Mouse (Mus musculus) heart, embryonic 14.5 days (tissue): Measurements from ENCODE around the gene Gmps. TPM values are rescaled to one million over a fixed set of nuclear protein-coding genes. Genes with fewer than 3 reads are reported as not detected.

Experiments
- ATAC-seq: fragments of 200-750 bp; cut with Nextera tagmentation; 2 replicates; pipeline ENCODE4 v1.8.0; 2017; ENCODE audit warnings: low read depth, moderate TSS enrichment; ENCODE audit not compliant: insufficient number of reproducible peaks, insufficient read depth, low FRiP score
- H3K27ac ChIP-seq, 2 experiments: fragments of 200-500 bp in 1 of 2; fragments of 300-500 bp in 1 of 2; sonication (generic) in 1 of 2; replicated peaks in 1 of 2; 2 replicates each; pipeline ENCODE4 v1.5.1; 2012 to 2014; ENCODE audit warnings: low read depth in 2 of 2, low read length in 2 of 2, control low read depth in 1 of 2, mild to moderate bottlenecking in 1 of 2, mixed read lengths in 1 of 2; ENCODE audit not compliant: control insufficient read depth in 1 of 2, insufficient read depth in 1 of 2
- H3K27me3 ChIP-seq: fragments of 300-500 bp; sonication (generic); 2 replicates; pipeline ENCODE4 v1.6.1; 2014; ENCODE audit warnings: mild to moderate bottlenecking, low read length, control low read depth; ENCODE audit not compliant: control insufficient read depth, insufficient read depth
- H3K36me3 ChIP-seq: fragments of 300-500 bp; sonication (generic); 2 replicates; pipeline ENCODE4 v1.6.1; 2014; ENCODE audit warnings: mild to moderate bottlenecking, control low read depth, low read length, mixed read lengths; ENCODE audit not compliant: control insufficient read depth, insufficient read depth
- H3K4me1 ChIP-seq, 2 experiments: fragments of 200-500 bp in 1 of 2; fragments of 300-500 bp in 1 of 2; sonication (generic) in 1 of 2; 2 replicates each; pipeline ENCODE4 v1.6.1; 2012 to 2014; ENCODE audit warnings: low read length in 2 of 2, control low read depth in 1 of 2, mixed read lengths in 1 of 2; ENCODE audit not compliant: control insufficient read depth in 2 of 2, insufficient read depth in 2 of 2
- H3K4me2 ChIP-seq: fragments of 300-500 bp; sonication (generic); 2 replicates; pipeline ENCODE4 v1.6.1; 2014; ENCODE audit warnings: mild to moderate bottlenecking, low read length
- H3K4me3 ChIP-seq, 2 experiments: fragments of 200-500 bp in 1 of 2; fragments of 300-500 bp in 1 of 2; sonication (generic) in 1 of 2; 2 replicates each; pipeline ENCODE4 v1.5.1; 2012 to 2014; ENCODE audit warnings: low read length in 2 of 2, mild to moderate bottlenecking in 2 of 2, control low read depth in 1 of 2, low read depth in 1 of 2, moderate library complexity in 1 of 2; ENCODE audit not compliant: control insufficient read depth in 1 of 2, insufficient read depth in 1 of 2
- H3K9ac ChIP-seq: fragments of 300-500 bp; sonication (generic); 2 replicates; pipeline ENCODE4 v1.6.1; 2014; ENCODE audit warnings: mild to moderate bottlenecking, low read length
- H3K9me3 ChIP-seq: fragments of 300-500 bp; sonication (generic); 2 replicates; pipeline ENCODE4 v1.6.1; 2016; ENCODE audit warnings: low read length, control low read depth; ENCODE audit not compliant: control insufficient read depth
- WGBS: fragments of 180-500 bp; shearing (Covaris S2); extraction: QIAGEN DNeasy Blood & Tissue Kit; methylation state at CpG from one replicate; pipeline ENCODE4 v1.1.7; 2014; 5-methylcytosine and 5-hydroxymethylcytosine counted together
- polyA plus RNA-seq: library from polyadenylated mRNA; unstranded; fragments of >200 nt; fragmentation: Nextera tagmentation; extraction: Ambion mirVana; gene quantifications from 2 replicates; pipeline ENCODE4 v1.2.1, GENCODE M21; 2014

Gene Gmps
- polyA plus RNA-seq = 39.3 and 40.7 TPM in 2 replicates

DNA sequence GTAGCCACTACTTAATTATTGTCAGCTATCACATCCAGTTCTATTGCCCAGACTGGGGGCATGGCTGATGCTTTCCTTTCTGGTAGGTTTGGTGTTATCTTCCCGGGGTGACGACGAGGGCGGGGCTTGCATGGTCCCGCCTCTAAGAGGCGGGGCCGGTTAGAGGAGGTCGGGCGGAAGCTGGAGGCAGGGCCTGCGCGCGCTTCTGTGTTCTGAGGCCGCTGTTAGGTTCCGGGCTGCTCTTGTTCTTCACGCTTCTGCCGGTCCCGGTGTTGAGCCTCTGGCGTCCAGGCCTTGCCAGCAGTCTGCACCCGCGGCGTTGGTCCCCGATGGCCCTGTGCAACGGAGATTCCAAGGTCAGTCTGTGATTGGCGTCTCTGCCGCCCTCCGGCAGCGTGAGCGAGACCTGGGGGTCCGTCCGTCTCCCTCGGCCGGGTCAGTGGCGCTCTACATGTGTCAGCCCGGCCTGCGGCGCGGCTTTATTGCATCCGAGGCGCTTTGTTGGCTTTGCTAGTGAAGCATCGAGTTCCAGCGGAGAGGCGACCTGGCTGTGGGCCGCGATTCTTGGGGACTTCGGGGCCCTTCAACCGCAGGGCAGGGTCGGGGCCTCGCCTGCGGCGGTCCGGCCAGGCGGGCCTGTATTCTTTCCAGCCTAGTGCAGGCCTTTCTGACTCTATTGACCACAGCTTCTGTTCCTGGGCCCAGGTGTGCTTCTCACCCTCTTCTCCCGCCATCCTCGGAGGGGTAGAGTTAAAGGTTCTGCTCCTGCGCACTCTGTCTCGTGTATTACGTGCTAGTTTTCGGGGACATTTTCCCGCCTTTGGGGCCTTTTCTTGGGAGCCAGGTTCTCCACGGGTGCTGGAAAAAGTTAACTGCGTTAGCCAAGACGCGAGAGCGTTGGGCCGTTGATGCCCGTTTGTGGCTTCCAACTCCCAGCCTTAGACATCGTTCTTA lies at the start of gene Gmps:
TSS of gene Gmps (plus strand) at position 152 of the 954 bp plus-strand sequence.
- Histone ChIP-seq H3K36me3 (peaks cover 20% of the 10 kb centered on the region), H3K4me2 (peak within 1 kb of the TSS; percentile 69), H3K9ac (peak within 1 kb of the TSS; percentile 87), H3K27me3 (no peaks in the 10 kb centered on the region), H3K9me3 (no peaks in the 10 kb centered on the region), H3K4me3 (peak within 1 kb of the TSS; percentile 63 to 76), H3K4me1 (peaks cover 2 to 23% of the 10 kb centered on the region in 2 experiments; a peak in 3 of 4 replicates), H3K27ac (peak within 1 kb of the TSS; percentile 89 to 91)
- WGBS = under 1% methylated on average over 67 of the region's 67 CpGs
- peak; percentile 97 for ATAC-seq

DNA sequence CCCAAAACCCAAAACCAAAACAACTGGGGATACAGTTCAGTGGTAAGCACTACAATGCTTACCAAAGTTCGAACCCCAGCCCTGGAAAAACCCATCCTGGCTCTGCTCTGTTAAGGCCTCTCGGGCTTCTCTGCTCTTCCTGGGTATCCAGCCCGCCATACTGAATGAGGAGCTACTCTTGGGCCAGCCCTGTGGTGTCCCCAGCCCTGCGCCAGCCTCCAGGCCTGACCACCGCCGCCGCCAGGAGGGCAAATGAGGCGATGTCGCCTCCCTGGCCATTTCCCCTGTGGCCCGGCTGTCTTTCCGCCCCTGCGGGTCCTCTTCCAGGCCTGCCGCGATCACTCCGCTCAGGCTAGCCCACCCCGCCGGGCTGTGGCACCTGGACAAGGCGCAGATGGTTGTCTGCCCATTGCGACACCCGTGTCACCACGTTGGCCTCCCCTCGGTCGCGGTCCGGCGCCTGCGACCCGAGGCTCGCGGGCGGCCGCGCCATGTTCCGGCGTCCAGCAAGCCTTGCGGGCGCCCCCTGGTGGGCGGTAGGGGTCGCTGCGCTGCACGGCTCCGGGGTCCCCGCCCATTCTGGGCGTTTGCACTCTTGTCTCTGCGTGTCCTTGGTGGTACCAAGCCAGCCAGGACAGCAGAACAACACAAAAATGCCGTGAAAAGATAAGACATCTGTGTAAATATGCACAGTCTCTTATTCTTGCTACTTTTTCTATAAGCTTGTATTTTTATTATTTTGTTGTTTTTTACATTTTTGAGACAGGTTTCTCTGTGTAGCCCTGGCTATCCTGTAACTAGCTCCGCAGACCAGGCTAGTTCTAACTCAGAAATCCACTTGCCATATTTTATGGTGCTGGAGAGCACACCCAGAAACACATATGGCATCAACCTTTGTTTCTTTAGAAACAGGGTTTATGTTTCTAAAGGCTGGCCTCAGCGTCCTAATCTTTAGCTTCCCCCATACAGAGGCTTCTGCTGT lies 46.7 kb upstream of the Gmps start, which contains the start of gene E130311K13Rik:
TSS of gene E130311K13Rik (minus strand) at position 595 of the 982 bp plus-strand sequence.
- Histone ChIP-seq H3K27me3 (no peaks in the 10 kb centered on the region), H3K36me3 (peaks cover 3% of the 10 kb centered on the region; the same call in 1 of the 2 replicates), H3K4me2 (peak within 1 kb of the TSS; percentile 67), H3K27ac (peak within 1 kb of the TSS; percentile 52 to 70), H3K9me3 (no peaks in the 10 kb centered on the region), H3K4me3 (peak within 1 kb of the TSS; percentile 57 to 68), H3K4me1 (no peaks in the 10 kb centered on the region), H3K9ac (peak within 1 kb of the TSS; percentile 80)
- ATAC-seq = peak; percentile 88
- WGBS = 5% methylated on average over 48 of the region's 48 CpGs

DNA sequence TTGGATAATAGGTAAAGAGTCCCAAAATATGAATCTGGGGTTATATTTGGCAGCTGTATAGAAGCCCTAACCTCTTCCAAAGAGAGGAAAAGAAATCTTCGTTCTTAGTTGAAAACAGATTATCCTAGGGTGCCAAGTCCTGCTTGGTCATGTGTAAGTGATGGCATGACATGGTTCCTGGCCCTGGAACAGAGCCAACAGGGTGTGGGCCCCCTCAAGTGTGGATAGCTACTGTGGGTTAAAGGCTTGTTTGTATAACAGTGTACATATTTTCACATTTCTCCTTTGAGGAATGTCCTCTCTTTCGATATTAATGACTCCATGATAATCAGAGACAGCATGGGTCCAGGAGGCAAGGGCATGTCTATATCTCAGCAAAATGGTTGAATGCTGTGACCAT lies 37.0 kb upstream of the Gmps start:
- Histone ChIP-seq H3K27ac (no peak overlapping the region), H3K4me1 (no peaks in the 10 kb centered on the region), H3K4me3 (no peak overlapping the region), H3K36me3 (peaks cover 24% of the 10 kb centered on the region), H3K27me3 (no peaks in the 10 kb centered on the region), H3K9me3 (no peaks in the 10 kb centered on the region), H3K4me2 (no peak overlapping the region), H3K9ac (no peak overlapping the region)
- no peak for ATAC-seq
- 77% methylated on average over 2 of the region's 2 CpGs for WGBS

DNA sequence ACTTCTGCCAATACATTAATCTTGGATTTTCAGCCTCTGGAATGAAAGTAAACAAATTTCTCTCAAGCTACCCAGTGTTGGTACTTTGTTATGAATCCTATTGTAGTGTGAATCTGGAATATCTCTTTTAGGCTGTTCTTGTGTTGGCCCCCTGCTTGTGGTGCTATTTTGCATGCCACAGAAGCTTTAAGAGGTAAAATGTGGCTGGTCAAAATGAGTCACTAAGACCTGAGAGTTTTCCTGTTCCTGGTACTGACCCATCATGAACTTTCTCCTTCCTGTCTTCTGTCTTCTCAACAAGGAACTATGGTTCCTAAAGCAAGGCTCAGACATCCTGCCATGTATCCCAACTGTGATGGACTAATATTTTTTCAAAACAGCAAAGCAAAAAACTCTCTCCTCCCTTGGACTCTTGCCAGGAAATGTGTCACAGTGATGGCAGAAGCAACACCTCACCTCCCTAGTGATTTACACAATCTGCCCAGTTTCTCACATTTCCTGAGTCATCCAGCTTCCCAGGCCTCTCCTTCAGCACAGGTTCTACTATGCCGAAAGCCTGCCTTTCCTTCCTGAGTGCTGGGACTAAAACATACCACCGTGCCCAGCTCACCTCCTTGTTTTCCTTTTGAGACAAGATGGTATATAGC lies 34.6 kb upstream of the Gmps start:
- ATAC-seq = no peak
- H3K4me3 ChIP-seq = no peak overlapping the region
- 64% methylated on average over 2 of the region's 2 CpGs for WGBS
- H3K4me1 ChIP-seq = no peaks in the 10 kb centered on the region
- no peaks in the 10 kb centered on the region for H3K9me3 ChIP-seq
- H3K36me3 ChIP-seq = peaks cover 38% of the 10 kb centered on the region
- H3K4me2 ChIP-seq = no peak overlapping the region
- H3K9ac ChIP-seq = no peak overlapping the region
- H3K27ac ChIP-seq = no peak overlapping the region
- no peaks in the 10 kb centered on the region for H3K27me3 ChIP-seq

DNA sequence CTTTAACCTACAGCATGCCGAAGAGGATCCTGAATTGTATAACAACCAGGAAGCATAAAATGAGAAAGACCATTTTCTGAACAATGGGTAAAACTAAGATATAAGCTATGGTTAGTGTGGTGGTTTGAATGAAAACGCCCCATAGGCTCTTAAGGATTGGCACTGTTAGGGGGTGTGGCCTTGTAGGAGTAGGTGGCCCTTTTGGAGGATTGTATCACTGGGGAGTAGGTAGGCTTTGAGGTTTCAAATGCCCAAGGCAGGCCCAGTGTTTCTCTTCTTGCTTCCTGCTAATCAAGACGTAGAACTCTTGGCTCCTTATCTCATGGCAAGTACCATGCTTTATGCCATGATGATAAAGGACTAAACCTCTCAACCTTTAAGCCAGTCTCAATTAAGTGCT lies 26.1 kb upstream of the Gmps start:
- Histone ChIP-seq H3K9me3 (no peaks in the 10 kb centered on the region), H3K27me3 (no peaks in the 10 kb centered on the region), H3K36me3 (peaks cover 24% of the 10 kb centered on the region; the same call in 1 of the 2 replicates), H3K27ac (no peak overlapping the region), H3K4me3 (no peak overlapping the region), H3K4me1 (no peaks in the 10 kb centered on the region), H3K9ac (no peak overlapping the region), H3K4me2 (no peak overlapping the region)
- 61% methylated on average over 3 of the region's 3 CpGs for WGBS
- no peak for ATAC-seq

DNA sequence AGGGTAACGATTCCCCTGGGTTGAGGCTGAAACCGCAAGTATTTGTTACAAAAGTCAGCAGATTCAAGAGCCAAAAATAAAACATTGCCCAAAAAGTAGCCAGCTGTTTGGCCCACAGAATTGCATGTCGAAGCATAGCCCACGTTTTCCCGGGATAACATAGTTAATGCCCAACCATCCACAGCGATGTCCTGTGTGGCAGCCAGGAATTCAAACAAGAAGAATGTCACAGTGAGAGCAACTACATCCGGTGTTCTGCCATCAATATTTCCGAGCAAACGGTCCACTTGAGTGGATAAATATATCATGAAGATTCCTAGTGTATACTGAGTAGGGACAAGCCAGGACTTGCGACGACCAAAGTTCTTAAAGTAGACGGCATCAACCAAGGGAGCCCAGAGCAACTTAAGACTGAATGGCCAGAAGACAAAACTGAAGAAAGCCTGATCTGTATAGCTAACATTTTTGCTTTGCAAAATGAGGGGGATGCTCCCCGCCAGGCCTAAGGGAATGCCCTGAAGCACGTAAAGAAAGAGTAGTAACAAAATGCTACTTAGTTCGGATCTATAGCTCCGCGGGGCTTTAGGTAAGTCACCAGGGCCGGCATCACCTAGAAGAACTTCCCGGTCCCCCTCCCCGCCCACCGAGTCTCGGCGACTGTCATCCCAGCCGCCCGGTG lies 12.3 kb upstream of the Gmps start:
- peaks cover 0 to 12% of the 10 kb centered on the region in 2 experiments; a peak in 2 of 4 replicates for H3K4me1 ChIP-seq
- no peak for ATAC-seq
- 5% methylated on average over 25 of the region's 25 CpGs for WGBS
- peak overlapping the region; percentile 92 to 93 for H3K4me3 ChIP-seq
- peak overlapping the region; percentile 91 for H3K9ac ChIP-seq
- peaks cover 6% of the 10 kb centered on the region; the same call in 1 of the 2 replicates for H3K36me3 ChIP-seq
- H3K4me2 ChIP-seq = peak overlapping the region; percentile 86
- peaks cover 4% of the 10 kb centered on the region; the same call in 1 of the 2 replicates for H3K27me3 ChIP-seq
- H3K9me3 ChIP-seq = no peaks in the 10 kb centered on the region
- H3K27ac ChIP-seq = peak overlapping the region; percentile 90 to 91
